Mouse (Mus musculus): ENCODE measurements around the gene AC161166.1.
"Not testable (repeated sequence)": the region's sequence is repeated elsewhere in the genome, so short reads cannot be mapped to it uniquely, and the experiment has no call there.

Gene AC161166.1

GRCm38 (mm10) chr7:24525686-24526420 is 13.6 kb upstream of the AC161166.1 start:
- DNase-seq (ENCODE audit: low read depth), result no peak

GRCm38 (mm10) chr7:24524978-24525377 is 12.7 kb upstream of the AC161166.1 start:
- DNase-seq (ENCODE audit: low read depth), result no peak

- no peak for DNase-seq (ENCODE audit: low read depth)
Measured at GRCm38 (mm10) chr7:24523723-24524122, 11.5 kb upstream of the AC161166.1 start.

GRCm38 (mm10) chr7:24522805-24523204 is 10.6 kb upstream of the AC161166.1 start:
- no peak for DNase-seq (ENCODE audit: low read depth)

GRCm38 (mm10) chr7:24520054-24520453 is 7.8 kb upstream of the AC161166.1 start:
- not testable (repeated sequence) for DNase-seq (ENCODE audit: low read depth)

- no peak for DNase-seq (ENCODE audit: low read depth)
Measured at GRCm38 (mm10) chr7:24519130-24519529, 6.9 kb upstream of the AC161166.1 start.

GRCm38 (mm10) chr7:24517654-24518053 is 5.4 kb upstream of the AC161166.1 start:
- DNase-seq (ENCODE audit: low read depth), result no peak

- DNase-seq (ENCODE audit: low read depth), result no peak
Measured at GRCm38 (mm10) chr7:24517077-24517476, 4.8 kb upstream of the AC161166.1 start.

- DNase-seq (ENCODE audit: low read depth), result not testable (repeated sequence)
Measured at GRCm38 (mm10) chr7:24516319-24516718, 4.1 kb upstream of the AC161166.1 start.

- DNase-seq (ENCODE audit: low read depth), result no peak
Measured at GRCm38 (mm10) chr7:24507726-24508114, 4.5 kb downstream of the AC161166.1 start.

- DNase-seq (ENCODE audit: low read depth), result peak; percentile 33
Measured at GRCm38 (mm10) chr7:24506838-24507725, 5.2 kb downstream of the AC161166.1 start, which contains the start of gene Zfp428. Zfp428 (plus strand) TSS chr7:24507006.

- DNase-seq (ENCODE audit: low read depth), result peak; percentile 58
Measured at GRCm38 (mm10) chr7:24506476-24506837, 5.8 kb downstream of the AC161166.1 start.

- no peak for DNase-seq (ENCODE audit: low read depth)
Measured at GRCm38 (mm10) chr7:24506065-24506459, 6.2 kb downstream of the AC161166.1 start.

GRCm38 (mm10) chr7:24505447-24506064 is 6.7 kb downstream of the AC161166.1 start:
- no peak for DNase-seq (ENCODE audit: low read depth)

- DNase-seq (ENCODE audit: low read depth), result no peak
Measured at GRCm38 (mm10) chr7:24504868-24505267, 7.4 kb downstream of the AC161166.1 start.

GRCm38 (mm10) chr7:24504004-24504403 is 8.3 kb downstream of the AC161166.1 start:
- no peak for DNase-seq (ENCODE audit: low read depth)

GRCm38 (mm10) chr7:24501492-24501891 is 10.8 kb downstream of the AC161166.1 start:
- DNase-seq (ENCODE audit: low read depth), result no peak

GRCm38 (mm10) chr7:24500929-24501328 is 11.3 kb downstream of the AC161166.1 start:
- no peak for DNase-seq (ENCODE audit: low read depth)

GRCm38 (mm10) chr7:24499856-24500577 is 12.2 kb downstream of the AC161166.1 start:
- DNase-seq (ENCODE audit: low read depth), result no peak

GRCm38 (mm10) chr7:24488303-24488702 is 24.0 kb downstream of the AC161166.1 start:
- DNase-seq (ENCODE audit: low read depth), result no peak

GRCm38 (mm10) chr7:24487403-24487802 is 24.9 kb downstream of the AC161166.1 start:
- DNase-seq (ENCODE audit: low read depth), result no peak

GRCm38 (mm10) chr7:24486654-24487130 is 25.6 kb downstream of the AC161166.1 start:
- no peak for DNase-seq (ENCODE audit: low read depth)
